Mouse (Mus musculus) kidney, postnatal 14 days (tissue): Measurements from ENCODE around the gene Cog4.
"Not testable (repeated sequence)": the region's sequence is repeated elsewhere in the genome, so short reads cannot be mapped to it uniquely, and the experiment has no call there.

ENCODE experiments used
- DNase-seq: peaks from one replicate; pipeline ENCODE4 v3.0.0; 2022; ENCODE audit warnings: mixed read lengths

Gene Cog4

DNA sequence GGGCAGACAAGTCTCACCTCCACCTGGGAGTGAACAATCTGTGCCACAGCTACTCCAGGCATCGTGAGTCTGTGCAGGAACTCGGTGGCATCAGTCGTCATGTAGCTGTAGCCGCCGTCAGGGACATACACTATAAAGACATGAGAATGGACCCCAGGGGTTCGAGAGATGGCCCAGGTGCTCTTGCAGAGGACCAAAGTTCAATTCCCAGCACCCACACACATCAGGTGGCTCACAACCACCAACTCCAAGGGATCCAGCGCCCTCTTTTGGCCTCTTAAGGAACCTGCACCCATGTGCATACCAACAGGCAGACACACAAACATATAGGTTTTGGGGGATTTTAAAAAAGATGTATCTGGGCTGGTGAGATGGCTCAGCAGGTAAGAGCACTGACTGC lies 45.6 kb downstream of the Cog4 start:
- no peak for DNase-seq

DNA sequence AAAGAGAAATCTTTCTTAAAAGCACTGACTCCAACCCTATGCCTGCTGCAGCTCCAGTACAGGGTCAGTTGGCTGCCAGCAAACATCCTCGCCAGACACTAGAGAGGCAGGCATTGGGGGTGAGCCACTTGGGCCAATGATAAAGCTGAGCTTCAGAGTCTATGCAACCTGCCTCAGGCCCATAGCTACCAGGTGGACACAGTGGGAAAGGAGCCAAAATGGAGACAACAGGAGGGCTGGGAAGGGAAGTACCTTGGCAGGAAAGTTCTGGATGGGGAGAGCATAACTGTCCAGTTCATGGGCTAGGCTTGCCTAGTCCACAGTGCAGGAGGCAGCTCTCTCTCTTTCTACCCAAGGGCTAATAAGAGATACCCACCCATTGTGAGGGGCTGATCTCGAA lies 46.5 kb downstream of the Cog4 start:
- DNase-seq, result no peak

DNA sequence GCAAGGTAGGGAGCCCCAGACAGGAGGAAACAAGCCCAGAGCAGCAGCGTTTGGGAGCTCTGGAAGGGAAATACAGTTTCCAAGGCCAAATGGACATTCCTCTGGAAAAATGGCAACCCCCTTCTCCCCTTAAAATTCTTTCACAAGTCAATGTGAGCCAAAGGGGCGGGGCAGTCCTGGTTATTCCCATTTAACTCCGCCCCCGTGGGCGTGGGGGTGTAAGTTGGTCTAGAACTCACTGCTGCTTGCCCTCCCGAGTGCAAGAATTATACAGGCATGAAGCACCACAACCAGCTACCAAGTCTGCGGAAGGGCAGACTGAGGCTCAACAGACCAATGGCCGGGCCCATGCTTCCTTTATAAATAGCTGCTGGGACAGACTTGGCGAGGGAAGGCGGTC lies 48.5 kb downstream of the Cog4 start:
- DNase-seq, result no peak

DNA sequence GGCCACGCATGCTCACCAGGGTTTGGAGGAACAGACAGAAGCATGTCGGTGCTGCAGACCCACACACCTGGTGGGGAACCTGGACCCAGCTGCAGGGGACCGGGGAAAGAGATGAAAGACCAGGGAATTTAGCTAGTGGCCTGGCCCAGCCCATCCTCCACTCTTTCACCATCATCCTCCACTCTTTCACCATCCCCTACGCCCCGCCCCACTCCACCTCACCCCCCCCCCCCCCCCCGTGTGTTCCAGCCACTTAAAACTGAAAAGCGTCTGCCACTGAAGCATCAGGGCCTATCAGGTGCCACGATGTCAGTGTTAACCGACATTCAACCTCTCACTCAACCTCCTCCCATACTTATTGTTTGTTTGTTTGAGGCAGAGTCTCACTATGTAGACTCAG lies 48.9 kb downstream of the Cog4 start:
- no peak for DNase-seq

DNA sequence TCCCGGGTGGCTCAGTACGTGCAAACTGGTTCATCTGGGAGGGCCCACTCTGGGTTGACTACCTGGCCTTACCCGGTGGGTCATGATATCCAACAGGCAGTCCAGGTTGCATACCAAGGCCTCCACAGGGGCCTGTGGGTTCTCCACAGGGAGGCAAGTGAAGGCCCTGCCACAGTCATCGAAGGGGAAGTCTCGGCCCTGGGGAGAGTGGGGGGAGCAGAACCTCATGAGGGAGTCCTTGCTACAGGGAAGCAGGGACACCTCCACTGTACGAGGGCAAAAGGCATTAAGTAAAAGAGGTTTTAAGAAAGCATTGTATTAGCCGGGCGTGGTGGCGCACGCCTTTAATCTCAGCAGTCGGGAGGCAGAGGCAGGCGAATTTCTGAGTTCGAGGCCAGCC lies 49.4 kb downstream of the Cog4 start:
- no peak for DNase-seq

DNA sequence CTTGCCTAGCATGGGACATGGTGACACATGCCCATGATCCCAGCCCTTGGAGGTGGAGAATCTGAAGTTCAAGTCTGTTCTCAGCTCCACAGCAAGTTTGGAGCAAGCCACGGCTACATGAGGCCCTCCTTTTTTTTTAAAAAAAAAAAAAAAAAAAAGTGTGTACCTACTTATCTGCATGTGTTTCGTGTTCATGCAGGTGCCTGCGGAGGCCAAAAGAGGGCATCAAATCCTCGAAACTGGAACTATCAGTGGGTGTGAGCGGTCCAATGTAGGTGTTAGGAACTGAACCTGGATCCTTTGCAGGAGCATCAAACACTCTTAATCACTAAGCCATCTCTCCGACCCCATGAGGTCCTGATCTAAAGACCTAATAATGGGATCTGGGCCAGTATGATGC lies 51.1 kb downstream of the Cog4 start:
- DNase-seq, result no peak

DNA sequence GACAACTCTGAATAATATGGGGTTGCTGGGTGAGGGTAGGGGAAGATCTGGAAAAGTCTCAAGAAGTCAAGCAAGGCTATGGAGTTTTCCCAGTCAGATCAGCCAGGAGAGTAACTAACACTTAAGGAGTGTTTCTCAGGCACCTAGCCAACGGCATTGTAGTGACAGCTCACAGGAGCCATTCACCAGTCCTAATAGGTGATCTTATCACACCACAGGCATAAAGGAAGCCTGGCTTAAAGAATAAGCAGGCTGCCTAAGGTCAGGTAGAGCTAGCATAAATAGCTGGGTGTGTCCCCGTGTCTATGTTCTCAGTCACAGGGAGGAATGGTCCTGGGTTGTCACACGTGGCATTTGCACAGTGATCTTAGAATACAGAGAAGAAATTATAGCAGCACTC lies 54.7 kb downstream of the Cog4 start:
- no peak for DNase-seq

DNA sequence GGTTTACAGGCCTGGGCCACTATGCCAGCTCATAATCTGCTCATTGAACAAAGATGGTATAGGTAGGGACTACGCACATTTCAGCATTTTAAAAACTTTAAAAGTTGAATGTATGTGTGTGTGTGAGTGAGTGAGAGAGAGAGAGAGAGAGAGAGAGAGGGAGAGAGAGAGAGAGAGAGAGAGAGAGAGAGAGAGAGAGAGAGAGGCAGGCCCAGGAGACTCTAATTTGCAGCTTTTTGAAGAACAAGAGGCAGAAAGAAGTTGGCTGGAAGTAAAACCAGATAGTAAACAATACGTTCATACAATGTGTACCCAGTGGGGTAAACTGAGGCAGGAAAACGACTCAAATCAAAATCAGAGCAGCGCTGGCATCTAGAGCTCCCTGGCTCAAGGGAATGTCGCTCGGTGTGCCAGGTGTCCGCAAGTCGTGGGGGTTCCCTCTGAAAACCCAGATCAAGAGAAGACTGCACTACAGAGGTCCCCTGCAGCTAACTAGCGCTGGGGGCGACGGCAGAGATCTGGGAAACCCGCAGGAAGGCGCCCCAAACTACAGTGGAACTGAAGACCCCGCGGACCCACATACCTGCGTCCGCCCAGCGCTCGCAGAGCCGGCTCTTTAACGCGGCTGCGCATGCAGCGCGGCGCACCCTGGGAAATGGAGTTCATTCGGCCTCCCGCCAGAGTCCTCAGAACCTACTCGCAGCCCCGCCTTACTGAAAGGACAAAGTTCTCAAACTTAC lies 55.6 kb downstream of the Cog4 start, which contains the start of gene Fuk:
Gene Fuk, minus strand, starts transcription at position 650 of the 740 bp plus-strand sequence.
- peak; percentile 92 for DNase-seq

DNA sequence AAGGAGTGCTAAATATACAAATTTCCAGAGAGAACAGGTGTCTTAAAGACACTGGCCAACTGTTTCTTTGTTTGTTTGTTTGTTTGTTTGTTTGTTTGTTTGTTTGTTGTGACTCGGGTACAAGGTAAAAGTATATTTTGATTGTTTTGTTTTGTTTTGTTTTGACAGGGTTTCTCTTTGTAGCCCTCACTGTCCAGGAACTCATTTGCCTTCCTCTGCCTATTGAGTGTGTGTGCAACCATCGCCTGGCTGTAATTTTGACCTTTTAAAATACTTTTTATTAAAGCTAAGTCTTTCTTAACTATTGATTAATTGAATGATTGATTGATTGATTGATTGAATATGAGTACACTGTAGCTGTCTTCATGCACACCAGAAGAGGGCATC lies 56.2 kb downstream of the Cog4 start:
- DNase-seq, result no peak

DNA sequence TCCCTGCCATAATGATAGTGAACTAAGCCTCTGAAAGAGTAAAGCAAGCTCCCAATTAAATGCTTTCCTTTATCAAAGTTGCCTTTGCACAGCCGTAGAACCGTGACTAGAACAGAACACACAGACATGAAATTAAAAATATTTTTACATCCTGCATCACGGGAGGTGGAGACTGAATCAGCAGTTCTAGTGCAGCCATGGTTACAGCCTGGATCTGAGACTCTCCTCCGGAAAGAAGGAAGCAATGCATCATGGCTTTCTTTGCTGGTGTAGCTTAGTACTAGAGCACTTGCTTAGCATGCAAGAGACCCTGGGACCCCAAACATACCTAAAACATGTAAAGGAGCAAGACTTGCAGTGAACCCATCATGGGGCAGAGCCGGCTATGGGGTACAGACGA lies 59.0 kb downstream of the Cog4 start:
- no peak for DNase-seq

DNA sequence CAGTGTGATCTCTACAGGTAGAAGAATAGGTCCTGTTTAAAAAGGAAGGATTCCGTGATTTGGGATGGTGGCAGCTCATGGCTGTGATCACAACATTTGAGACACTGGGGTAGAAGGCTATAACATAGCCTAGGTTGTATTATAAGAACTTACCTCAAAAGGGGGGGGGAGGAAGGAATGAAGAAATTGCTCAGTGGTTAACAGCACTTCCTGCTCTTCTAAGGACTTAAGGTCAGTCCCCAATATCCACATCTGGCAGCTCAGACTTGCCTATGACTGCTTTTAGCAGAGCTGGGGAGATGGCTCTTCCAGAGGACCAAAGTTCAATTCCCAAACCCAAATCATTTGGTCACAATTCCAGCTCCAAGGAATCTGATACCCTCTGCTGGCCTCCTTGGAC lies 60.3 kb downstream of the Cog4 start:
- DNase-seq, result no peak

DNA sequence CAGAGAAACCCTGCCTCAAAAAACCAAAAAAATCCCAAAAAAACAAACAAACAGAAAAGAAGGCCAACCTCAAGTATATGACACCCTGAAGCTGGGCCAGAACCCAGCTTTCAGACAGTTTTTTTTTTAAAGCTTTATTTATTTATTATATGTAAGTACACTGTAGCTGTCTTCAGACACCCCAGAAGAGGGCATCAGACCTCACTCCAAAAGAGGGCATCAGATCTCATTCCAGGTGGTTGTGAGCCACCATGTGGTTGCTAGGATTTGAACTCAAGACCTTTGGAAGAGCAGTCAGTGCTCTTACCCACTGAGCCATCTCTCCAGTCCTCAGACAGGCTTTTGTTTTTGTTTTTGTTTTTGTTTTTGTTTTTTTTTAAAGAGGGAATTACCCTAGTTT lies 63.5 kb downstream of the Cog4 start:
- not testable (repeated sequence) for DNase-seq

DNA sequence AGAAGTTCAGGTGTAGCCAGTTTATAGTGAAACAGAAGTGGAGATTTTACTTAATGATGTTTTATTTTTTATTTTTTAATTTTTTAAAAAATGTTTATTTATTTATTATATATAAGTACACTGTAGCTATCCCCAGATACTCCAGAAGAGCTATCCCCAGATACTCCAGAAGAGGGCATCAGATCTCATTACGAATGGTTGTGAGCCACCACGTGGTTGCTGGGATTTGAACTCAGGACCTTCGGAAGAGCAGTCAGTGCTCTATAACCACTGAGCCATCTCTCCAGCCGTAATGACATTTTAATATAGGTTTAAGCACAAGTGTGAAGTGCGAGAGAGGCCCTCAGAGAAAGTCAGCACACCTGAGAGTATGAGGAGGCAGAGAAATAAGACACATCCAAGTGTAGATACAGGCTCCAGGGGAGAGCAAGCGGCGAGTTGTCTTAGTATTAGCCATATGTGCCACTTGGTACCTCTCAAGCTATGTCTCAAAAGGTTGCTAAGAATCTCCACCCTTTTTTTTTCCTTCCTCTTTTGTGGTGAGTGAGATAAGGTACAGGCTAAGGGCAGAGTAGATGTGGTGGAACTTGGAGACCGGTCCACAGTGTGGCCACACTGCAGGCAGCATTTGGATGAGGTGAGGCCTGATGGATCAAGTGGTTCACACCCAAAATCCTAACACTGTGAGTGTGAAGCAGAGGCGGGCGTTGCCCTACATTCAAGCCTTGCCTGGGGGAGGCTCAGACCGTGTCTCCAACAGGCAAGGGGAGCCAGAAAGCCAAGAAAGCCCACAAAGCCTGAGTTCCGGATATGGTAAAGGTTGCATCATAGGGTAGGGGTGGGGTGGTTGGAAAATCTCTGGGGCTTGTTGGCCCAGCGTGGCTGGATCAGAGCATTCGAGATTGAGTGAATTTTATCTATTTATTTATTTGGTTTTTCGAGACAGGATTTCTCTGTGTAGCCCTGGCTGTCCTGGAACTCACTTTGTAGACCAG lies 65.5 kb downstream of the Cog4 start:
- no peak for DNase-seq

DNA sequence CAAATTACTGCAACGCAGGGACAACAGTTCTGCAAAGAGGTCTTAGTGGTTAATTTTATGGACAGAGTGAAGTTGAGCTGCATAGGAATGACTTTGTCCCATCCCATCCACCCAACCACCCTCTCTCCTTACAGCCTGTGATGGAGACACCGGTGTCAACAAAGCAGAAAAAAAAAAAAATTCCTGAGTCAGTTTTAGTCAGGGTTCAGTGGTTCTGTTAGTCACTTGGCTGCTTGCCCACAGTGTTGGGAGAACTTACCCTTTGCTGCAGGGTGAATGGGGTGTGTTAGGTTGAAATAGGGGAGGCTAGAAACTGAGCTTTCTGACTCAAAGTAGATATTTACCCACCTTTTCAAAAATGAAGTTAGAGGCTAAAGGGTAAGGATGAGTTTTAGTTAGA lies 71.0 kb downstream of the Cog4 start:
- peak; percentile 92 for DNase-seq

DNA sequence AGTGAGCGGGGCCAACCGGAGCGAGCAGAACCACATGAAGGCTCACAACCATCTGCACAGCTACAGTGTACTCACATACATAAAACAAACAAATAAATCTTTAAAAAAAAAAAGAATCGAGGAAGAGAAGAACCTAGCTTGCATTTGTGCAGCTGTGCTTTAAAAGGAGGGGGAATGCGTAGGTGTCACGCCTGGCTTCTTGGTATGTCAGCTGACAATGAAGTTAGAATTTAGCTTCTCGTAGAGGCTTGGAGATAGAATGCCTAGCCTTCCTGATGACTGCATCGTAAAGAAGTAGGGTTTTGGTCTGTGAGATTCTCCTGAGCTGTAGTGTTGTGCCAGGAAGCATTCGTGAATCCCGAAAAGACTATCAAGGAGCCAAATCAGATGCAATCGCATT lies 71.6 kb downstream of the Cog4 start:
- DNase-seq, result peak; percentile 28

DNA sequence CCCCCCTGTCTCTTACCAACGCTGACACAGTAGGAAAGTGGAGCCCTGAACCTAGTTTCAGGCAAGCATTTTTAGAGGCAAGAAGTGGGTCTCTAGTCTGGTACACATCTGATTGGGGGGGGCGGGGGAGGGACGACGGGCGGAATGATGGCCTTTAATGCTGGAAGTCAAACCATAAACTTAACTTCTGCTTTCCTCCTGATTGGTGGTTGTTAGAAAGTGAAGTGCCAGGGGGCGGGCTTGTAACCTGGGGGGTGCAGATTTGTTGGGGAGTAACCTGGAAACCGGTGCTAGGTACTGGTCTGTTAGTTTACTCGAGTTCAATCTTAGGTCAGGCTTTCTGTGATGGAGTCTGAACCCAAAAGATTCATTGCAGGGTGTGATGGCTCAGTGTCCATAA lies 72.1 kb downstream of the Cog4 start:
- no peak for DNase-seq

DNA sequence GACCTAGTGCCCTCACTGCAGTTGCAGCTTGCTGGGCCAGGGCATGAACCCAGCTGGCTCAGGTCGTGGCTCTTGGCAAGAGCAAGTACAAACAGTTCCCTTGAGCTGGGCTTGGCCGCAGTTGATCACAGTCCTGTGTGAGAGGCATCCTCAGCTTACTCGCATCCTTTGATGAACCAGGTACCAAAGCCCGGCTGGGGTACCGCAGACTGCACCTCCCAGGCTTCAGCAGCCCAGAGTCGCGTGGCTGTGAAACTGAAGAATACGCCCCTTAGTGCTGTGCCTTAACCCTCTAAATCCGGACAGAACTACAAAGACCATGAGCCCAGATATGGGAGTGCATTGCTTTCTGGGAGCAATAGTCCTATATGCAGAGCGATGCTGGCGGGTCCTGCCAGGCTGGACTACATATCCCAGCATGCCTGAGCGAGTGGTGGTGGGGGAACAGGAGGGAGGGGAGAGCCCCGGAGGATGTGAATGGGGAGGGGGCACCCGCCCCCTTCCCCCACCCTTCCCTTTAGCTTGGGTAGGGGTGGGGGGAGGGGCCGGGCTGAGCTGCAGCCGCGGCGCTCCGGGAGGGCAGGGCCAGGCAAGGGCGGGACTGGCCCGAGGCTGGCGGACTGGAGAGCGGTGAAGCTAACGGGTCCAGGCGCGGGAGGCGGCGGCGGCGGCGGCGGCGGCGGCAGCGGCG lies 73.1 kb downstream of the Cog4 start, which contains the start of gene St3gal2:
Gene St3gal2, plus strand, starts transcription at position 582 of the 691 bp plus-strand sequence.
- peak; percentile 94 for DNase-seq

DNA sequence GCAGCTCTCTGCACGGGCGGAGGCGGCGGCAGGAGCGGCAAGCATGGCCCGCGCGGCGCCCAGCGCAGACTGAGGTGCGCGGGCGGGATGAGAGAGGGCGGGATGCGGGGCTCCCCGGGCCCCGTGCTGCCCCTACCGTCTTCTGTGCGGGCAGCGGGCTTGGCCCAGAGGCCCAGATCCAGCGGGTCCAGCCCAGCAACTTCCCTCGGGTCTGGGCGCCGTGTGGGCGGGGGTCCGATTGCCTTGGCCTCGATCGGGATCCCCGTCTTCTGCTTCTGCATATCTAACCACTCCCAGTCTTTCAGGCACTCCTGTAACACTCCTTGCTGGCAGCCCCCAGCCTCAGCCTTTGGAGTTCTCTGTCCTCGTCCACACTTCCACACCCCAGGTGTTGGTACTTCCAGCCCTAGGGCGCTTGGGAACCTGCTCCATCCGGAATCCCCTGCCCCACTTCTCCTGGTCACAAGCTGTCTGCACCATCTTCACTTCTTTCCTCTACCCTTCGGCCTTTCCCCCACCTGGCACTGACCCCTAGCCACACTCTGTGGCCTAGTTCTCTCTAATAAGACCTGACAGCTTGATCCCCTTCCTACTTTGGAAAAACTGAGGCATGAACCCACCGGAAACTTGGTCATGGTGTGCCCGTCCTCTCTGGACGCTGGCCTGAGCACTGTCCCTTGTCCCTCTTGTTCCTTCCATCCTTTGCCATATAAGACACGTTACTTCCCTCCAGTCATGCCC lies 73.8 kb downstream of the Cog4 start:
- no peak for DNase-seq

DNA sequence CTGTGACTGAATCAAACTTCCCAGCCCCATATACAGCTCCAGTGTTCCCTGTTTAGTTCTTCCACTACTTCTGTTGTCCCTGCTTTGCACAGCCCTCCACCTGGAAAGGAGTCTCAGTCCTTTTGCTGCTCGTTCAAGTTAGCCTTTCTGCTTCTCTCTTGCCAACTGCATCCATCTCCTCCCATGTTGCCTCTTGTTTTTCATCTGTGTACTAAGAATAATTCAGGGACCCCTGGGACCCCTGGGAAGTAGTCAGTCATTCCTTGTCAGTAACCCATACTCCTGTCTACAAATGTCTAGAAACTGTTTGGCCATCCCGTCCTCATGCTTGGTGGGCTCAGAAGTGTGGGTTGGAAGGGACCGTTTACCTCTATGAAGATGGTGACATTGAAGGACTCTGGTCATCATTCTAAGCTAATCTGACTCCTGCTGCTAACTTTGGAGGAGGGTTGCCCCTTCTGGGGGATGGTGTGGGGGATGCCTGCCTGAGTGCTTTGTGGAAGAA lies 74.4 kb downstream of the Cog4 start:
- no peak for DNase-seq

DNA sequence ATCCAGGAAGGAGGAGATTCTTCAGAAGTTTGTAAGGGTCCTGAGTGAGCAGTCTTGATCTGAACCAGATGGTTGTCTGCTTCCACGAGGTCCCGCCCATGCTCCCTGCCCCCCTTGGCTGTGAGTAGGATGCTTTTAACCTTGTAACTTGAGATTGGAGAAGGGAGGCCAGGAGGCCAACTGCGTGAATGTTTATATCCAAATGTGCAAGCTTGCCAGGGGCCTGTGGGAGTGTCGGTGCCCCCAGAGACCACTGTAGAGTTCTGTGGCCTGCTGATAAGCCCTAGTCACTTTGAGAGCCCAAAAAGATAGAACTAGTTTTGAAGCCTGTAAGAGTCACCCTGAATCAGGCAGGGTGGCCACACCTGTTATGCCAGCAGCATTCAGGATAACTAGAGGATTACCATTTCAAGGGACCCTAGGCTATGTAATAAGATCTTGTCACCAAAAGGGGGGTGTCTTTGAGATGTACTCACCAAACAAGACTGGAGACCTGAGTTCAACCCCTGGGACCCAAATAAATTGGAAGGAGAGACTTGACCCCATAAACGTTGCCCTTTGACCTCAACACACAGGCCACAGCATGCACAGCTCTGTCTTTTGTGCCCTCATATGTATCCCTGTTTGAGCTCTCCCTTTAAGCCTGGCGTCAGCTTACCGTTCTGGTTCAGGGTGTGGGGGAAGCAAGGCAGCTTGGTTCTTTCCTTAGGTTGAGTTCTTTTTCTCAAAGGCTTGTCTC lies 75.3 kb downstream of the Cog4 start:
- DNase-seq, result peak; percentile 69

DNA sequence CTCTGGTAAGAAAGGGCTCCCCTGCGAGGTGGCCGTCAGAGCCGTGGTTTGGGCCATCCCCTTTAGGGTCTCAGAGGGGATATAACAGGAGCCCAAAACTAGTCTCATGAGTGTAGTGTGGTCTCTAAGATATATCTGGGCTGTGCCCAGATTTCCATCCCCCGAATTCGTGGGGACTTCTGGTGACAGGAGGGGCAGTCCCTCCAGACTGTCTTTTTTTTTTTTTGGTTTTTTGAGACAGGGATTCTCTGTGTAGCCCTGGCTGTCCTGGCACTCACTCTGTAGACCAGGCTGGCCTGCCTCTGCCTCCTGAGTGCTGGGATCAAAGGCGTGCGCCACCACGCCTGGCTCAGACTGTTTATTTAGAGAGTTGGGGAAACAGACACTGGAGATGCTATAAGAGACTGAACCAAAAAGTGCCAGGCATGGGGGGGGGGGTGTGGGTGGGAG lies 79.3 kb downstream of the Cog4 start:
- DNase-seq, result no peak

DNA sequence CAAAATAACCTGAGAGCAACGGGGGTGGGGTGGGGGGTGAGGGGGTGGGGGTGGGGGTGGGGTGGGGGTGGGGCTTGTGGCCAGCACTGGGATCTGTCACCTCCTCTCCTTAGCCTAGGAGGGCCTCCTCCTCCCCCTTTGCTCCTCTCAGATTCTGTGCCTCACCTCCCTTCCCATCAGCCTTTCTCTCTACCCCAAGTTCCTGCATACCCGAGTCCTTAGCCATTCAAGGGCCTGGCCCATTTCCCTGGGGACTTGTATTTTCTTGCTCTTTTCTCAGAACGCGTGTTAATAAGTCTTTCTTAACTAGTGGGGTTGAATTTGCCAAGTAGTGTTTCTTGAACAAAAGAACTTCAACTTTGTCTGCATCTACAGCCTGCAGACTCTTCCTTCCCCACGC lies 80.3 kb downstream of the Cog4 start:
- no peak for DNase-seq
